8 mouse cellular contexts compared by ENCODE assay signal in the genomic region with DNA sequence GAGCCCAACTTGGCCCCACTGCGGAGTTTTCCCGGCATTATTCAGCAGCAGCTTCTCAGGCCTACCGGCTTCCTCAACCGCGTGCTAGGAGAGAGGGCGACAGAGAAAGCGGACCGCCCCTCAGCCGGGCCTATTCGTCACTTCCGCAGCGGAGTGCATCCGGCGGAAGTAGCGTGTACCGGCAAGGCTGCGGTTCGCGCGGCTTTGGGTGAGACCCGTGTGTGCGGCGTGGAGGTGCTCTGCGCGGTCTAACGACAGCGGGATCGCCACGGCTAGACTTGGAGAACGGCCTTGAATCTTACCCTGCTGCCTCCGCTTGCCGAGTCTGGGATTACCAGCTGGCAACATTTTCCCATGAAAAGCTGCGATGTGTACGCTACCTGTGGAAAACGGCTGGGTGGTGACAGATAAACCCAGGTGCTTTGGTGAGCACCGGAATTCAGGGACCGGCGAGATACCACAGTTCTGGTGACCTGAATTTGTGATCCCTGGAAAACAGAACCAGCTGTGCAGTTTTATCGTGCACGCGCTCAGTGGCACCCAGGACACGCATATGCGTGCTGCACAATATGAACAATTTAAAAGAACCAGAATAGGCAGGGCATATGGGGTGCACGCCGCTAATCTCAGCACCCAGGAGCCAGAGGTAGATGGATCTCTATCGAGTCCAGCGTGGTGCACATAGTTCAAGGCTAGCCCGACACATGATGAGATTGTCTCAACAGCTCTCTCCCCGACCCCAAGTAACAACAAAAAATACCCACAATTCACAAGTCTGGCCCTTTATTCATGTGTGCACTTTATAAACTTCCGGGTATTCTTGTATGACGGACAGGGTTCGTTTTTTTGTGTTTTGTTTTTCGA. TPM values are rescaled to one million over a fixed set of nuclear protein-coding genes. Genes with fewer than 3 reads are reported as not detected.
A peak's percentile ranks its signal among the peaks of the same experiment; 100 is the strongest.
DNase-seq lines count a peak whose midpoint lies in the region; ATAC-seq and TF ChIP-seq lines count a peak whose summit lies in the region.

A gene (minus strand): TSS at position 105 of the 864 bp plus-strand sequence.

- peak within 1 kb of the TSS; percentile 82 for H3K27ac ChIP-seq in bone marrow macrophage, adult 2 months (ENCODE audit: insufficient read depth, low read depth, low read length)
- peak within 1 kb of the TSS; percentile 67; the same call in 1 of the 2 replicates for H3K27ac ChIP-seq in embryonic fibroblast, embryonic 13.5 days (ENCODE audit: insufficient read depth, low read length)
- H3K27ac ChIP-seq in heart, embryonic 10.5 days: peak within 1 kb of the TSS; percentile 92
- peak within 1 kb of the TSS; percentile 71; the same call in 1 of the 2 replicates for H3K27ac ChIP-seq in kidney, embryonic 15.5 days

- H3K9ac ChIP-seq in kidney, embryonic 15.5 days: peak within 1 kb of the TSS; percentile 70

- no peaks in the 10 kb centered on the region for H3K9me3 ChIP-seq in heart, embryonic 10.5 days
- H3K9me3 ChIP-seq in kidney, embryonic 15.5 days (replicated peaks): no peaks in the 10 kb centered on the region

- H3K4me2 ChIP-seq in kidney, embryonic 15.5 days: peak within 1 kb of the TSS; percentile 95

- TF ChIP-seq CTCF in bone marrow macrophage, adult 2 months (IDR thresholded peaks at IDR 0.05; ENCODE audit: low read depth, low read length): no peak
- no peak for TF ChIP-seq CTCF in embryonic fibroblast, embryonic 13.5 days (IDR thresholded peaks at IDR 0.05; ENCODE audit: borderline replicate concordance, insufficient read depth, low read length)

- DNase-seq in A20 (ENCODE audit: low read depth, low spot score) (peak; percentile 96), liver (peak; percentile 89)
- peak; percentile 97 for DNase-seq in heart, embryonic 10.5 days (ENCODE audit: low spot score)
- DNase-seq in spleen, postnatal 4 days (ENCODE audit: low spot score in 2 of 2): peak; percentile 84 to 93

- TF ChIP-seq POLR2A in bone marrow macrophage, adult 2 months (IDR thresholded peaks at IDR 0.05; ENCODE audit: borderline replicate concordance, low read depth, low read length): no peak
- peak; percentile 98 for TF ChIP-seq POLR2A in embryonic fibroblast, embryonic 13.5 days (IDR thresholded peaks at IDR 0.05; ENCODE audit: low read depth, low read length)

- peaks cover 10% of the 10 kb centered on the region for H3K4me1 ChIP-seq in bone marrow macrophage, adult 2 months (ENCODE audit: control insufficient read depth, insufficient read depth, low read length)
- peaks cover 3% of the 10 kb centered on the region for H3K4me1 ChIP-seq in embryonic fibroblast, embryonic 13.5 days (ENCODE audit: control insufficient read depth, insufficient read depth, low read length)
- H3K4me1 ChIP-seq in heart, embryonic 10.5 days: peaks cover 17% of the 10 kb centered on the region
- peaks cover 20% of the 10 kb centered on the region for H3K4me1 ChIP-seq in kidney, embryonic 15.5 days

- ATAC-seq in kidney, embryonic 15.5 days (replicated peaks; ENCODE audit: low FRiP score): peak; percentile 98
- ATAC-seq in monocyte, adult 5-6 weeks (replicated peaks; ENCODE audit: insufficient number of reproducible peaks, low FRiP score, low TSS enrichment, poor library complexity, severe bottlenecking): peak; percentile 94

- peaks cover 17% of the 10 kb centered on the region for H3K36me3 ChIP-seq in heart, embryonic 10.5 days
- H3K36me3 ChIP-seq in kidney, embryonic 15.5 days: peaks cover 13% of the 10 kb centered on the region

- peak within 1 kb of the TSS; percentile 95 for H3K4me3 ChIP-seq in bone marrow macrophage, adult 2 months (ENCODE audit: insufficient read depth, low read length)
- peak within 1 kb of the TSS; percentile 92 for H3K4me3 ChIP-seq in embryonic fibroblast, embryonic 13.5 days (ENCODE audit: insufficient read depth, low read length)
- H3K4me3 ChIP-seq in heart, embryonic 10.5 days: peak within 1 kb of the TSS; percentile 95
- H3K4me3 ChIP-seq in kidney, embryonic 15.5 days (replicated peaks): peak within 1 kb of the TSS; percentile 80

- H3K27me3 ChIP-seq in heart, embryonic 10.5 days (ENCODE audit: insufficient read depth, poor library complexity, severe bottlenecking): no peaks in the 10 kb centered on the region
- no peaks in the 10 kb centered on the region for H3K27me3 ChIP-seq in kidney, embryonic 15.5 days

- 6% methylated on average over 53 of the region's 53 CpGs for WGBS in heart, embryonic 10.5 days
- 6% methylated on average over 53 of the region's 53 CpGs for WGBS in kidney, embryonic 15.5 days

RNA-seq across cellular contexts. Expression of the gene that starts here (rescaled TPM):
- polyA plus RNA-seq in bone marrow macrophage, adult 2 months (2012; ENCODE audit: insufficient read depth, insufficient read length, missing spikeins): 16.7 and 18.1 TPM in 2 replicates
- 68.2 and 82.4 TPM in 2 replicates for polyA plus RNA-seq in embryonic fibroblast, embryonic 13.5 days (2011; ENCODE audit: insufficient read length, low read depth, missing spikeins)
- polyA plus RNA-seq in heart, embryonic 10.5 days (2016; fragmentation: Nextera tagmentation; extraction: Ambion mirVana): 20.5 and 26.4 TPM in 2 replicates
- polyA plus RNA-seq in kidney, embryonic 15.5 days (2015; fragmentation: Nextera tagmentation; extraction: Ambion mirVana): 24.2 and 24.6 TPM in 2 replicates
- total RNA-seq in monocyte, adult 5-6 weeks (2017): 120 to 158 TPM (median 138 TPM) in 3 replicates

Comparison
In these comparisons a context has a peak if more than half of its experiments do, and no peak if none do; other contexts are left out.
1. Peak in every context shown above with its lines: DNase-seq, ATAC-seq, H3K4me3 ChIP-seq and H3K27ac ChIP-seq.